Mouse (Mus musculus) myocyte (in vitro differentiated cells): ENCODE measurements around the gene C1qc. TPM values are rescaled to one million over a fixed set of nuclear protein-coding genes. Genes with fewer than 3 reads are reported as not detected.

ENCODE experiments used
- H3K27me3 ChIP-seq: one replicate; pipeline ENCODE4 v1.6.1; 2011; ENCODE audit not compliant: control insufficient read depth, insufficient read depth, insufficient read length
- H3K36me3 ChIP-seq: one replicate; pipeline ENCODE4 v1.6.1; 2011; ENCODE audit not compliant: control insufficient read depth, insufficient read depth
- H3K4me2 ChIP-seq: one replicate; pipeline ENCODE4 v1.6.1; 2011; ENCODE audit warnings: low read depth, control low read depth
- H3K4me3 ChIP-seq: one replicate; pipeline ENCODE4 v1.5.1; 2011; ENCODE audit warnings: mild to moderate bottlenecking, control low read depth, moderate library complexity
- H3K79me2 ChIP-seq: one replicate; pipeline ENCODE4 v1.6.1; 2011; ENCODE audit not compliant: control insufficient read depth, insufficient read depth
- H3ac ChIP-seq: one replicate; pipeline ENCODE4 v1.6.1; 2011; ENCODE audit not compliant: control insufficient read depth, insufficient read length
- CEBPB ChIP-seq: IDR thresholded peaks from 2 replicates; pipeline ENCODE4 v1.6.1; 2011; ENCODE audit warnings: mild to moderate bottlenecking, moderate library complexity; ENCODE audit not compliant: poor library complexity, insufficient read depth, severe bottlenecking
- E2F4 ChIP-seq: IDR thresholded peaks from one replicate; pipeline ENCODE4 v1.6.1; 2011; ENCODE audit warnings: mild to moderate bottlenecking, control low read depth, moderate library complexity; ENCODE audit not compliant: insufficient read depth
- MAX ChIP-seq: IDR thresholded peaks from one replicate; pipeline ENCODE4 v1.6.1; 2011; ENCODE audit warnings: low read depth, mild to moderate bottlenecking, control low read depth
- MYOD1 ChIP-seq, 3 experiments: IDR thresholded peaks; one replicate each; pipeline ENCODE4 v1.6.1; 2011; ENCODE audit warnings: control low read depth in 2 of 3, low read depth in 2 of 3, mild to moderate bottlenecking in 2 of 3, moderate library complexity in 1 of 3; ENCODE audit not compliant: insufficient read length in 2 of 3, control insufficient read depth in 1 of 3
- MYOG ChIP-seq, 3 experiments: IDR thresholded peaks; one replicate each; pipeline ENCODE4 v1.6.1; 2011; ENCODE audit warnings: control low read depth in 2 of 3, low read depth in 2 of 3, mild to moderate bottlenecking in 2 of 3; ENCODE audit not compliant: insufficient read length in 2 of 3, control insufficient read depth in 1 of 3, insufficient read depth in 1 of 3
- POLR2A ChIP-seq: IDR thresholded peaks from one replicate; pipeline ENCODE4 v1.6.1; 2011; ENCODE audit warnings: low read depth, mild to moderate bottlenecking, control low read depth, moderate library complexity; ENCODE audit not compliant: insufficient read length
- POLR2AphosphoS2 ChIP-seq: IDR thresholded peaks from one replicate; pipeline ENCODE4 v1.6.1; 2011; ENCODE audit warnings: low read depth, control low read depth; ENCODE audit not compliant: insufficient read length
- REST ChIP-seq: IDR thresholded peaks from one replicate; pipeline ENCODE4 v1.6.1; 2011; ENCODE audit warnings: mild to moderate bottlenecking, control low read depth, moderate library complexity; ENCODE audit not compliant: insufficient read depth, insufficient read length
- SRF ChIP-seq: IDR thresholded peaks from one replicate; pipeline ENCODE4 v1.6.1; 2011; ENCODE audit warnings: low read depth; ENCODE audit not compliant: control insufficient read depth, insufficient read length
- TCF12 ChIP-seq: IDR thresholded peaks from one replicate; pipeline ENCODE4 v1.6.1; 2011; ENCODE audit warnings: mild to moderate bottlenecking, control low read depth; ENCODE audit not compliant: poor library complexity, insufficient read depth, severe bottlenecking
- TCF3 ChIP-seq: IDR thresholded peaks from one replicate; pipeline ENCODE4 v1.6.1; 2011; ENCODE audit warnings: low read depth, control low read depth; ENCODE audit not compliant: insufficient read length
- USF1 ChIP-seq: IDR thresholded peaks from one replicate; pipeline ENCODE4 v1.6.1; 2011; ENCODE audit warnings: low read depth, mild to moderate bottlenecking, control low read depth, moderate library complexity
- polyA plus RNA-seq: library from polyadenylated mRNA; unstranded; fragments of >200 nt; fragmentation: generic; extraction: Trizol; gene quantifications from one replicate; pipeline ENCODE4 v1.2.1, GENCODE M21; 2012; ENCODE audit warnings: missing spikeins

C1qc gene
- polyA plus RNA-seq, 1 experiment = not detected

- no peak overlapping the region for H3K4me2 ChIP-seq
- no peaks in the 10 kb centered on the region for H3K79me2 ChIP-seq
- no peak overlapping the region for H3K4me3 ChIP-seq
- TF ChIP-seq USF1 = no peak
- no peak overlapping the region for H3ac ChIP-seq
- H3K27me3 ChIP-seq = peaks cover 46% of the 10 kb centered on the region
- no peaks in the 10 kb centered on the region for H3K36me3 ChIP-seq
These were observed 36.1 kb upstream of the C1qc start for GRCm38 (mm10) chr4:136928928-136929327.

- Histone ChIP-seq H3K36me3 (no peaks in the 10 kb centered on the region), H3ac (no peak overlapping the region), H3K4me2 (no peak overlapping the region), H3K79me2 (no peaks in the 10 kb centered on the region), H3K4me3 (no peak overlapping the region), H3K27me3 (peaks cover 25% of the 10 kb centered on the region)
- TF ChIP-seq MYOD1 (IDR thresholded peaks at IDR 0.05; ENCODE audit: control insufficient read depth in 1 of 3, insufficient read length in 2 of 3, low read depth in 2 of 3) (no peak), REST (no peak), CEBPB (no peak), POLR2A (no peak)
These were observed 32.9 kb upstream of the C1qc start for GRCm38 (mm10) chr4:136925804-136926203.

- Histone ChIP-seq H3K79me2 (no peaks in the 10 kb centered on the region), H3K36me3 (no peaks in the 10 kb centered on the region), H3K4me2 (no peak overlapping the region), H3K27me3 (peaks cover 13% of the 10 kb centered on the region), H3ac (no peak overlapping the region), H3K4me3 (no peak overlapping the region)
- TF ChIP-seq MAX = peak; percentile 85
- TF ChIP-seq POLR2AphosphoS2 = no peak
- peak; percentile 90 for TF ChIP-seq REST
- no peak for TF ChIP-seq E2F4
These were observed 31.7 kb upstream of the C1qc start for GRCm38 (mm10) chr4:136924529-136924928.

- Histone ChIP-seq H3K79me2 (no peaks in the 10 kb centered on the region), H3ac (no peak overlapping the region), H3K36me3 (no peaks in the 10 kb centered on the region), H3K4me3 (no peak overlapping the region), H3K4me2 (no peak overlapping the region), H3K27me3 (peaks cover 19% of the 10 kb centered on the region)
- TF ChIP-seq MYOG (IDR thresholded peaks at IDR 0.05; ENCODE audit: control insufficient read depth in 1 of 3, insufficient read depth in 1 of 3, insufficient read length in 2 of 3, low read depth in 2 of 3) (no peak), REST (no peak), TCF12 (no peak), USF1 (no peak), SRF (no peak), TCF3 (no peak), MYOD1 (IDR thresholded peaks at IDR 0.05; ENCODE audit: control insufficient read depth in 1 of 3, insufficient read length in 2 of 3, low read depth in 2 of 3) (no peak), POLR2A (no peak), MAX (no peak), POLR2AphosphoS2 (no peak), E2F4 (no peak), CEBPB (no peak)
These were observed 26.7 kb upstream of the C1qc start for GRCm38 (mm10) chr4:136919526-136919925.

- Histone ChIP-seq H3K4me3 (no peak overlapping the region), H3K79me2 (no peaks in the 10 kb centered on the region)
- TF ChIP-seq MYOG (IDR thresholded peaks at IDR 0.05; ENCODE audit: control insufficient read depth in 1 of 3, insufficient read depth in 1 of 3, insufficient read length in 2 of 3, low read depth in 2 of 3) = no peak
- TF ChIP-seq E2F4 = no peak
- TF ChIP-seq TCF3 = no peak
- TF ChIP-seq MYOD1 (IDR thresholded peaks at IDR 0.05; ENCODE audit: control insufficient read depth in 1 of 3, insufficient read length in 2 of 3, low read depth in 2 of 3) = no peak
- no peak for TF ChIP-seq TCF12
- TF ChIP-seq CEBPB = no peak
- no peak for TF ChIP-seq POLR2AphosphoS2
- TF ChIP-seq USF1 = no peak
- TF ChIP-seq POLR2A = no peak
- no peak for TF ChIP-seq REST
These were observed 26.0 kb upstream of the C1qc start for GRCm38 (mm10) chr4:136918834-136919233.

GRCm38 (mm10) chr4:136917165-136917524 lies 24.3 kb upstream of the C1qc start:
- Histone ChIP-seq H3ac (no peak overlapping the region), H3K36me3 (no peaks in the 10 kb centered on the region), H3K4me2 (no peak overlapping the region), H3K79me2 (no peaks in the 10 kb centered on the region), H3K27me3 (peaks cover 37% of the 10 kb centered on the region), H3K4me3 (no peak overlapping the region)
- TF ChIP-seq POLR2AphosphoS2 (no peak), MYOD1 (IDR thresholded peaks at IDR 0.05; ENCODE audit: control insufficient read depth in 1 of 3, insufficient read length in 2 of 3, low read depth in 2 of 3) (no peak), MAX (no peak), POLR2A (no peak), E2F4 (no peak), TCF12 (no peak), MYOG (IDR thresholded peaks at IDR 0.05; ENCODE audit: control insufficient read depth in 1 of 3, insufficient read depth in 1 of 3, insufficient read length in 2 of 3, low read depth in 2 of 3) (no peak), USF1 (no peak), CEBPB (no peak), SRF (no peak), TCF3 (no peak), REST (no peak)

More at GRCm38 (mm10) chr4:136918834-136919233, 26.0 kb upstream of the C1qc start:
- Histone ChIP-seq H3K36me3 (no peaks in the 10 kb centered on the region), H3ac (no peak overlapping the region), H3K4me2 (no peak overlapping the region), H3K27me3 (peaks cover 26% of the 10 kb centered on the region)
